Mouse (Mus musculus): Measurements from ENCODE around the gene Gm20441. TPM values are rescaled to one million over a fixed set of nuclear protein-coding genes. Genes with fewer than 3 reads are reported as not detected.
A peak's percentile ranks its signal among the peaks of the same experiment; 100 is the strongest.
"Not testable (repeated sequence)": the region's sequence is repeated elsewhere in the genome, so short reads cannot be mapped to it uniquely, and the experiment has no call there.

Gene Gm20441
- polyA plus RNA-seq, 1 experiment: not detected

GRCm38 (mm10) chr10:75788277-75788676 is 7.5 kb upstream of the Gm20441 start:
- DNase-seq: no peak
- TF ChIP-seq CTCF (IDR thresholded peaks at IDR 0.05; ENCODE audit: insufficient read depth, low read length) (no peak), POLR2A (IDR thresholded peaks at IDR 0.05; ENCODE audit: borderline replicate concordance, extremely low read depth, low read depth, low read length) (no peak)
- H3K4me1 ChIP-seq (ENCODE audit: control insufficient read depth, insufficient read depth, low read length): no peaks in the 10 kb centered on the region
- 92% methylated on average over 8 of the region's 8 CpGs for WGBS
- H3K4me3 ChIP-seq (replicated peaks; ENCODE audit: extremely low read depth, low read depth, low read length): no peak overlapping the region

GRCm38 (mm10) chr10:75785442-75785841 is 4.7 kb upstream of the Gm20441 start:
- TF ChIP-seq CTCF (IDR thresholded peaks at IDR 0.05; ENCODE audit: insufficient read depth, low read length) (no peak), POLR2A (IDR thresholded peaks at IDR 0.05; ENCODE audit: borderline replicate concordance, extremely low read depth, low read depth, low read length) (no peak)
- no peak overlapping the region for H3K4me3 ChIP-seq (replicated peaks; ENCODE audit: extremely low read depth, low read depth, low read length)
- DNase-seq: no peak
- H3K4me1 ChIP-seq (ENCODE audit: control insufficient read depth, insufficient read depth, low read length): no peaks in the 10 kb centered on the region
- 55% methylated on average over 1 of the region's 1 CpGs for WGBS

GRCm38 (mm10) chr10:75779206-75780174 is 1.3 kb downstream of the Gm20441 start:
- H3K4me3 ChIP-seq (replicated peaks; ENCODE audit: extremely low read depth, low read depth, low read length): peak overlapping the region; percentile 3

GRCm38 (mm10) chr10:75777885-75778284 is 2.9 kb downstream of the Gm20441 start:
- TF ChIP-seq CTCF (IDR thresholded peaks at IDR 0.05; ENCODE audit: insufficient read depth, low read length): no peak
- no peak for TF ChIP-seq POLR2A (IDR thresholded peaks at IDR 0.05; ENCODE audit: borderline replicate concordance, extremely low read depth, low read depth, low read length)
- H3K4me3 ChIP-seq (replicated peaks; ENCODE audit: extremely low read depth, low read depth, low read length): no peak overlapping the region
- WGBS: 83% methylated on average over 2 of the region's 2 CpGs
- peaks cover under 1% of the 10 kb centered on the region; the same call in 1 of the 2 replicates for H3K4me1 ChIP-seq (ENCODE audit: control insufficient read depth, insufficient read depth, low read length)
- no peak for DNase-seq

More at GRCm38 (mm10) chr10:75779206-75780174, 1.3 kb downstream of the Gm20441 start:
- 34% methylated on average over 15 of the region's 15 CpGs for WGBS
- no peaks in the 10 kb centered on the region for H3K4me1 ChIP-seq (ENCODE audit: control insufficient read depth, insufficient read depth, low read length)
- TF ChIP-seq POLR2A (IDR thresholded peaks at IDR 0.05; ENCODE audit: borderline replicate concordance, extremely low read depth, low read depth, low read length): no peak
- no peak for TF ChIP-seq CTCF (IDR thresholded peaks at IDR 0.05; ENCODE audit: insufficient read depth, low read length)
- DNase-seq: peak; percentile 31

- DNase-seq: no peak
- H3K4me3 ChIP-seq (replicated peaks; ENCODE audit: extremely low read depth, low read depth, low read length): no peak overlapping the region
- no peak for TF ChIP-seq POLR2A (IDR thresholded peaks at IDR 0.05; ENCODE audit: borderline replicate concordance, extremely low read depth, low read depth, low read length)
- TF ChIP-seq CTCF (IDR thresholded peaks at IDR 0.05; ENCODE audit: insufficient read depth, low read length): no peak
- WGBS: 87% methylated on average over 6 of the region's 6 CpGs
- H3K4me1 ChIP-seq (ENCODE audit: control insufficient read depth, insufficient read depth, low read length): peaks cover 4% of the 10 kb centered on the region; the same call in 1 of the 2 replicates
Measured at GRCm38 (mm10) chr10:75776562-75776961, 4.2 kb downstream of the Gm20441 start.

- WGBS: 92% methylated on average over 9 of the region's 9 CpGs
- Histone ChIP-seq H3K4me1 (ENCODE audit: control insufficient read depth, insufficient read depth, low read length) (peaks cover 4% of the 10 kb centered on the region; the same call in 1 of the 2 replicates), H3K4me3 (replicated peaks; ENCODE audit: extremely low read depth, low read depth, low read length) (no peak overlapping the region)
- TF ChIP-seq CTCF (IDR thresholded peaks at IDR 0.05; ENCODE audit: insufficient read depth, low read length): no peak
- no peak for TF ChIP-seq POLR2A (IDR thresholded peaks at IDR 0.05; ENCODE audit: borderline replicate concordance, extremely low read depth, low read depth, low read length)
- DNase-seq: no peak
Measured at GRCm38 (mm10) chr10:75774587-75774986, 6.2 kb downstream of the Gm20441 start.

- no peak for DNase-seq
- WGBS: 82% methylated on average over 5 of the region's 5 CpGs
- TF ChIP-seq CTCF (IDR thresholded peaks at IDR 0.05; ENCODE audit: insufficient read depth, low read length) (no peak), POLR2A (IDR thresholded peaks at IDR 0.05; ENCODE audit: borderline replicate concordance, extremely low read depth, low read depth, low read length) (no peak)
- no peak overlapping the region for H3K4me3 ChIP-seq (replicated peaks; ENCODE audit: extremely low read depth, low read depth, low read length)
- H3K4me1 ChIP-seq (ENCODE audit: control insufficient read depth, insufficient read depth, low read length): peaks cover 4% of the 10 kb centered on the region; the same call in 1 of the 2 replicates
Measured at GRCm38 (mm10) chr10:75774102-75774501, 6.7 kb downstream of the Gm20441 start.

GRCm38 (mm10) chr10:75772795-75773664 is 7.7 kb downstream of the Gm20441 start, which contains the start of gene Ddt:
Gene Ddt (minus strand): TSS chr10:75773414.
- DNase-seq: peak; percentile 76
- WGBS: under 1% methylated on average over 47 of the region's 47 CpGs
- Histone ChIP-seq H3K4me1 (ENCODE audit: control insufficient read depth, insufficient read depth, low read length) (peaks cover 4% of the 10 kb centered on the region; the same call in 1 of the 2 replicates), H3K4me3 (replicated peaks; ENCODE audit: extremely low read depth, low read depth, low read length) (peak within 1 kb of the TSS; percentile 82)
- peak; percentile 27; the same call in 1 of the 2 replicates for TF ChIP-seq CTCF (IDR thresholded peaks at IDR 0.05; ENCODE audit: insufficient read depth, low read length)
- peak; percentile 85; the same call in 1 of the 2 replicates for TF ChIP-seq POLR2A (IDR thresholded peaks at IDR 0.05; ENCODE audit: borderline replicate concordance, extremely low read depth, low read depth, low read length)

- WGBS: 29% methylated on average over 5 of the region's 5 CpGs
- not testable (repeated sequence) for H3K4me3 ChIP-seq (replicated peaks; ENCODE audit: extremely low read depth, low read depth, low read length); H3K4me1 ChIP-seq (ENCODE audit: control insufficient read depth, insufficient read depth, low read length); DNase-seq
Measured at GRCm38 (mm10) chr10:75767756-75768155, 13.0 kb downstream of the Gm20441 start.
